Mouse (Mus musculus): ENCODE data around the gene Csf1.

The Csf1 gene

DNA sequence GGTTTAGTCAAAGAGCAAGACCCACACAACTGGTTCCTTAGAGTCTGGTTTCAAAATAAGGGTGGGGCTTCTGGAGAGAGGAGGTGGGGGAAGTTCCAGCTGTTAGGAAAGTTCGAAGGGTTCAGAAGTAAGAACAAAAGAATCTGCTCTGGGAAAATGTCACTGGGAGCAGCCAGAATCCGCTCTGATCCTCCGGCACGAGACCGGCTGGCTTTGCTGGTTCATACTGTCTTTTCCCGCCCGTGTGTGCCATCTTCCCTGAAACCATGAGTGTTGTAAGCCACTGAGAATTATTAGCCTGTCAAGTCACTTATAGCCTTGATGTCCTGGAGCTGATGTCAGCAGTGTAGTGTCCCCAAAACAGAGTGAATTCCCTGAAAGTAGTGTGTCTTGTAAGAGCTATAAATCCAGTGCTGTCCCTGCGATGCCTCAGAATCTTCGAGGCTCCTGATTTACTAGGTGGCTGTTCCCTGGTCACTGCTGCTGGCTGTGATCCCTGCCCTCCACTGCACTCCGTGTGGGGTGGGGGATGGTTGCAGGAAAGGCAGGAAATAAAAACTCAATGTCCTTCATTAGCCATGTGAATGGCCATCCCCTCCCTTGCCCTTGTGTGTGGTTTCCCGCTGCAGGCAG, 26.8 kb upstream of the Csf1 start:
- ChIA-PET POLR2A (interaction anchor here in 1 of 4 experiments (1.7 kb wide), 1 partner anchor 11 kb away, joined by 7 read pairs; no protein-coding TSS in a partner anchor), CTCF (interaction anchor here in 1 of 4 experiments (0.8 kb wide), 1 partner anchor 77 kb away, joined by 3 read pairs; no protein-coding TSS in a partner anchor)

DNA sequence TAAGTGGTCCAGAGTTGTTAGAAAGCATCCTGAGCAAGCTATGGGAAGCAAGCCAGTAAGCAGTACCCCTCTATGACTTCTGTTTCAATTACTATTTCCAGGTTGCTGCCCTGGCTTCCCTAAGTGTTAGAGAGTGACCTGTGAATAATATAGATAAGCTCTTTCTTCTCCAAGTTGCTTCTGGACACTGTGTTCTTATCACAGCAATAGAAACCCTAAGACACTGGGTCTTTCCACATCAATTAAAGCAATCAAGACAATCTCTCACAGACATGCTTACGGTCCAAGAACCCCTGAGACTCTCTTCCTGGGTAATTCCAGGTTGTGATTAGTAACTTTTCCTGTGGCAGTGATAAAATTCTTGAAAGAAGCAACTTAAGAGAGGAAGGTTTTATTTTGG, 26.1 kb upstream of the Csf1 start:
- ChIA-PET POLR2A (no interaction called here), CTCF (interaction anchor here in 2 of 4 experiments (0.6 to 1.5 kb wide), 2 partner anchors 81 to 495 kb away, joined by 3 read pairs; partner anchors contain the start of gene Slc16a4 (in 1 of the 2))

DNA sequence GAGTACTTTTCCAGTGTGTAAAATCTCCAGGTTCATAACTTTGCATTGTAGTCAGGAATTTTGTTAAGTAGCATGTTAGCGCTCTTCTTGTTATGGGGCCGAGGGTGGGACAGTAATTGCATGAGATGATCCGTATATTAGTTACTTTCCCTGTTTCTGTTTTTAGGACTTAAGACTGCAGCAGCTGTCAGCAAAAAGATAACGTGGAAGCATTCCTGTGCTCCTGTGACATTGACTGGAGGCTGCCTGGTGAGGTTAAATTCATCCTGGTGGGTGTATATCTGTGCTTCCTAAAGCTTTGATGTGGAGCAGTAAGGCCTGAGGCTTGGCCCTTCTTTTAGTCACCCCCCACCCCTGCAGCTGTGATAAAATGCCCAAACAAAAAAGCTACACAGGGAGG, 25.3 kb upstream of the Csf1 start:
- CTCF ChIA-PET, result interaction anchor here in 2 of 4 experiments (0.6 to 1.5 kb wide), 2 partner anchors 82 to 495 kb away, joined by 3 read pairs; partner anchors contain the start of gene Slc16a4 (in 1 of the 2)
- POLR2A ChIA-PET, result no interaction called here

DNA sequence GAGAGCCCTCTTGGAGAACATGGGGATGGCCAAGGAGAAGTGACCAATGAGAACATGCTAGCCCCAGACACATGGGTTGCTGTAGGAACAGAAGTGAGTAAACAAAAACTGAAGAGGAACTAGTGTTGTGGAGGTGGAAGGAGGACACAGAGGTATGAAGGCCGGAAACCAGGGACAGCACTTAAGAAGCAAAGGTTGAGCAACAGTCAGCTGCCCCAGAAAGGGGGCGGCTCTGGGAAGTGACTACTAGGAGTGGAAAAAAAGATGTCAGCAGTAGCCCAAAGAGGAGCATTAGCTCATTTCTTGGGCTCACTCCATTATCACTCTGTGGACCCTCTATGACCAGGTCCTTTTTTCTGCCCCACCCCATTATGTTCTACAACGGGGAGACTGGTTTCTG, 23.0 kb upstream of the Csf1 start:
- POLR2A ChIA-PET, result no interaction called here
- CTCF ChIA-PET, result no interaction called here

DNA sequence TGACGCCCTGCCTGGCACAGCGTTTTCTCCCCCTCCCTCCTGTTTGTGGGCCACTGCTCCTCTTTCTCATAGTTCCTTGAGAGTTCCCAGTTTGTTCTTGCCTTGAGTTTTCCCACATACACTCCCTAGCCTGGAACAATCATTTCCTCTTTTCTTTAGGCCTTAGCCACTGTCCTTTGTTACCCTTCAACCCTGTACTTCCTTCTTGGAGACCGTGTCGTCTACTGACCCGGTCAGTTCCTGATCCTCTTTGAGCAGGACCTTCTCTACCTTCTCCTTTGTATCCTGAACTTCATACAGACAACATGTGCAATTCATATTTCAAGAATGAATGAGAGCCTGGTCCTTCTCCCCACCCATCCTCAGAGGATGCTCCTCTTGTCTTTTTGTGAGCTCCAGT, 21.0 kb upstream of the Csf1 start:
- CTCF ChIA-PET, result no interaction called here
- POLR2A ChIA-PET, result interaction anchor here in 1 of 4 experiments (1.4 kb wide), 1 partner anchor 29 kb away, joined by 3 read pairs; no protein-coding TSS in a partner anchor

DNA sequence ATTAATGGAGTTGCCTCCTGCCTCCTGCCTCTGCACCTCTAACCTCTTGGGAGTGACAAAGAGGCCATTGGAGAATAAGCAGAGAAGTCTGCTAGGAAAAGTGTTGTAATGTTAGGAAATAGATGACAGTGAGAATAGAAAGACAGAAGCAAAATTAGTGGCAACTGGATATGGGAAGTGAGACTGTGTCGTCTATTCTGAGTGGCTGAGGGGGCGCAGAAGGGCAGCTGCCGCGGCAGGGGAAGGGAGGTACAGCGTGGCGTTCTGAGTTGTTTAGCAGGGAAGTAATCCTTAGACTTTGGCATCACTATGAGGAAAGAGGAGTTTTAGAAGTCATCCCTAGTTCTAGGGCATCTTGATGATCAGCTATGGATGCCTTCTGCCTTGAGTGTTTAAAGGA, 17.7 kb upstream of the Csf1 start:
- POLR2A ChIA-PET, result no interaction called here
- CTCF ChIA-PET, result interaction anchor here in 2 of 4 experiments (0.6 kb wide), 2 partner anchors 25 to 76 kb away, joined by 3 read pairs; no protein-coding TSS in a partner anchor

DNA sequence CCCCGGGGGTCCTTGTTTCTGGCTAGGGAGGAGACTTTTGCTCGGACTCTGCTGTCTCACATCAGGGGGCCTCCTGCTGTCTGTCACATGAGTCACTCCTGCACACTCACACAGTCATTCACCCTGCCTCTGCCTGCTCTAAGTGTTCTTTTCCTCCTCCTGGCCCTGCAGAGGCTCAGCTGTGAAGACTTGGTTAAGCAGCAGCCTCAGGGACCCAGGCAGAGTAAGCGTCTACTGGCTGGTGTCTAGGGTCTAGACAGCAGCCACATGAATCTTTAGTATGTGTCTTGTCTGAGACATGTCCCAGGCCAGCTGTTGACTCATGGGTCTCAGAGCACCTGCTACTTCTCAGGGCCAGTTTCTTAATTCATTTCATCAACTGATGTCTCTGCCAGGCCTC, 16.0 kb upstream of the Csf1 start:
- ChIA-PET CTCF (interaction anchor here (0.5 to 1.0 kb wide), 5 partner anchors 65 to 389 kb away, joined by 3 to 4 read pairs (median 3); no protein-coding TSS in a partner anchor), POLR2A (interaction anchor here (0.6 to 2.1 kb wide), 11 partner anchors 8 to 1055 kb away, joined by 3 to 9 read pairs (median 4); partner anchors contain the start of genes Csf1 (in 3 of the 4) and Psrc1 (in 1 of the 4))

DNA sequence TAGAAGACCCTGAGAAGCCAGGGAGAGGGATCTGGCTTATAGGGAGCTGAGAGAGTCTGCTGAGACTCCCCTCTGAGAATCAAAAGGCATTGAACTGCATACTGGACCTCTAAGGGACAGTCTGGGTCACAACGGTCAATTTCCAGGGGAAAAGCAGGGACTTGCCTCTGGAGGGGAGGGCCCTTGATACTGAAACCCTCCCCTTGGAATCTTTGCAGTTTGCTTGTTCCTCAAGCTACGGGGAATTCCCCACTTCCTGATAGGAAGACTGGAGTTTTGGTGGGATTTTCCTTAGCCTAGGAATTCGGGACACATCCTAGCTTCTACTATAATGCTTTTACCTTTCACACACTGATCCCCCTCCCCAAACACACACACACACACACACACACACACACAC, 15.5 kb upstream of the Csf1 start:
- ChIA-PET POLR2A (interaction anchor here in 3 of 4 experiments (0.6 to 2.1 kb wide), 11 partner anchors 9 to 1054 kb away, joined by 3 to 9 read pairs (median 3); partner anchors contain the start of genes Csf1 (in 2 of the 3) and Psrc1 (in 1 of the 3)), CTCF (interaction anchor here (0.6 to 1.4 kb wide), 7 partner anchors 24 to 289 kb away, joined by 3 to 4 read pairs (median 4); no protein-coding TSS in a partner anchor)

DNA sequence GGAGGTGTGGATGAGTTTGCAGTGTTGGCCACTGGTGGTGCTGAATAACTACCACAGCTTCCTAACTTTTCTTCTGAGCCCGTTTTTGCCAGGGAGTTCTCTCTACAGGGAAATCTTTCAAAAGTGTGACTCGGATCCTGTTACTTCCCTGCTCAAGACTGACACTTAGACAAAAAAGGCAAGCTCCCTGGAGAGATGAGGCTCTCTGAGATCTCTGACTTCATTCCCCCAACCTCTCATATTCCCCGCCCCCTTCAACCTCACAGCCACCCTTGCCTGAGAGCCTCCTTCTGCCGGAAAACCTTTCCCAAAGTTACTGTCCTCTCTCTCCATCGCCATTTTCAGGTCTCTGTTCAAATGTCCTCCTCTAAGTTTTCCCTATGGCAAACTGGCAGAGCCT, 14.8 kb upstream of the Csf1 start:
- ChIA-PET POLR2A (interaction anchor here in 2 of 4 experiments (0.9 to 2.1 kb wide), 7 partner anchors 8 to 57 kb away, joined by 3 to 9 read pairs (median 3); partner anchors contain the start of gene Csf1 (in 1 of the 2)), CTCF (interaction anchor here in 2 of 4 experiments (0.6 to 1.4 kb wide), 3 partner anchors 15 to 26 kb away, joined by 3 to 4 read pairs (median 3); no protein-coding TSS in a partner anchor)

DNA sequence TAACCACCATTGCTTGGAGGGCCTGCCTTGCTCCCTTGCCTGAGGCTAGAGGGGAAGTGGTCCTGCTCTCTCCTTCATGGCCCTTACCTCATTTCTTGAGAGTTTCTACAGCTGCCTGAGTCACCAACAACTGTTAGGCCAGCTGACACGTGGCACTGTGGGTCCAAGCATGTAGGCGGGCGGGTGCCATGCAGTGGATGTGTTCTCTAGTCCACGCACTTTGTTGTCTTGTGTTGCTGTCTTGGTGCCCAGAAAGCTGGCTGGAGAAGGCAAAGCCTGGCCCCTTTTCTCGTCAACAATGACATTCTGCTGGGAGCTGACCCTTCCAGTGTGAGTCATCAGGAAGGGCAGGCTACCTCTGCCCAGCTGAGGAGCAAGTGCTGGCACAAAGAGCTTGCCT, 12.6 kb upstream of the Csf1 start:
- CTCF ChIA-PET, result no interaction called here
- POLR2A ChIA-PET, result interaction anchor here in 1 of 4 experiments (1.5 kb wide), 1 partner anchor 32 kb away, joined by 3 read pairs; no protein-coding TSS in a partner anchor

DNA sequence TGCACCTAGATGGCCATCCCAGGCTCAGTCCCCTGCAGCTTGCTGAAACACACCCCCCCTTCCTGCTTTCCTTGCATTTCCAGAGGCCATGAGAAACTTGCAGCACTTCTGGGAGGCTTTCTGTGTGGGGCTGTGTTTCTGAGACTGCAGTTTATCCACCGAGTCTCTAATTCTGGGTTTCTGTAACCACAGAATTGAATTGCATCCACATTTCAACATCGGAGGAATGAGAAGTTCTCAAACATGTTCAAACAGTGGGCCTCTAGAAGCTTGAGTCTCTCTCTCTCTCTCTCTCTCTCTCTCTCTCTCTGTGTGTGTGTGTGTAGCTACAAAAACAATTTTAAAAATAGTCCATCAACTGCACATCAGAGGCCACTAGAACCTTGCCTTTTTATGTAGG, 9.4 kb upstream of the Csf1 start:
- ChIA-PET POLR2A (no interaction called here), CTCF (no interaction called here)

DNA sequence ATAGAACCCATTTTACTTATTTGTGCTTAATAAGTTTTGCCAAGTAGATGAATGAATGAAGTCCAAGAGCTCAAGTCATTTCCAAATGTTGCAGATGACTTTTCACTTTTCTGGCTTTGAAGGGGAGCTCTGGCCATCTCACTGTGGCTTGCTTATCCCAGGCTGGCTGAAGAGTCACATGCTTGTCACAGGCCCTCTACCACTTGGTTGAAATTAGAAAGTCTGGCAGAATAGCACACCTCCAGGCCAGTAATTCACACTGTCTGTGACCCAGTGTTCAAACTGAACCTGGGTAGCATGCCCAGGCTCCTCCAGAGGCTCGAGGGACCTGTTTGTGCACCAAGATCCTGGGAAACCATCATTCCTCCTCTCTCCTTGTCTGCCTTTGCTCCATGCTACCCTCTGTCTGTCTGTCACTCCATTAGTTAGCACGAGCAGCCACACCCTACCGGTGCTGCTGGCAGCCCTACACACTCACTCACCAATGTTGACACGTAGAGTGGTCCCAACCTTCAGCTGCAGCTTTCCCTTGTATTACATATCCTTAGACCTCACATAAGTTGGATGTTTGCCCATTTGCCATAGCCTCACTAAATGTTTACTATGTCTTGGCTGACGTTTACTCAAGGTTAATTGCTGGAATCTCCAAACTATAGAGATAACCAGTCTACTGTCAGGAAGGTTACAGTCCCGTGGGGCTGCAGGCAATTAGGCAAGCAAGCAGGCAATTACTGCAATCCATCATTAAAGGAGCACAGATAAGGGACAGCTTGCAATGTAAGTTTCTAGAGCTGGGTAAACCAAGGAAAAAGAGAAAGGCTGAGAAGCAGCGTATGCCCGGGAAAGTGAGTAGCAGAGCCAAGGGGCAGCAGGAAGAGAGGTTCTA, 8.1 kb upstream of the Csf1 start:
- POLR2A ChIA-PET, result no interaction called here
- CTCF ChIA-PET, result interaction anchor here in 3 of 4 experiments (0.5 to 3.2 kb wide), 3 partner anchors 9 to 364 kb away, joined by 3 to 10 read pairs (median 9); no protein-coding TSS in a partner anchor

DNA sequence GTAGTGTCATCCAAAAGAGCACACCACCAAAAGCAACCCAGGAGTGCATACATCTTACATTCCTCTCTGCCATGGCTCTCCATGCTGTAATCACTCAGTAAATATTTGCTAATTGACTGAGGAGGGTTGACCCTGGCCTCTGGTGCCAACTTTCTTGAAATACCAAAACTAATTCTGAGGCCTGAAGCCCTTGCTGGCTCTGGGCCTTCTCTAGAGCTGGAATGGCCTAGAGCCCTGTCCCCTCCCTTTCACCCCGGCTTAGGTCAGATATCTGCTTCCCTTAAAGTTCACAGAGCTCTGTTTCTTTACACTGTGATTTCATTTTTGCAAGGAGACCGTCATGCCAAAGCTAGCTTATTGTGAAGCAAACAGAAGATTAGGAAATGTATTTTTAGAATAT, 6.5 kb upstream of the Csf1 start:
- CTCF ChIA-PET, result interaction anchor here in 2 of 4 experiments (0.6 to 3.2 kb wide), 3 partner anchors 13 to 684 kb away, joined by 4 to 10 read pairs (median 5); no protein-coding TSS in a partner anchor
- POLR2A ChIA-PET, result interaction anchor here in 2 of 4 experiments (0.7 kb wide), 2 partner anchors 9 to 24 kb away, joined by 3 to 4 read pairs; no protein-coding TSS in a partner anchor

DNA sequence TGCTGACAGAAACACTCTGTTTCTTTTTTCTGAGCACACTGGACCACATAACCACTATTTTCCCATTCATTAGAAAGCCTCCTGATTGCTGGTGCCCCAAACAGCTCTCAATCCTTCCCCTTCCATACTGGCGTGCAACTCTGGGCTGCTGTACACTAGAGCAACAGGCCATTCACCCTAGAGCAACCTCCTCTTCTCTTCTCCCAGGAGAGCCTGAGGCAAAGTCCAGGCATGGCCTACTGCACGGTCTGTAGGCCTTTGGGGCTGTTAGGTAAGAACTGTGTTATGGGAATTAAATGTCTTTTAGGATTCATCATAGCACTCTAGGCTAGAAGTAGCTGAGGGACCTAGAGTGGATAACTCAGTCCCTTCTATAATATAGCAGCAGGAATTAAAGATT, 5.7 kb upstream of the Csf1 start:
- POLR2A ChIA-PET, result no interaction called here
- CTCF ChIA-PET, result interaction anchor here in 1 of 4 experiments (3.2 kb wide), 1 partner anchor 98 kb away, joined by 10 read pairs; no protein-coding TSS in a partner anchor

DNA sequence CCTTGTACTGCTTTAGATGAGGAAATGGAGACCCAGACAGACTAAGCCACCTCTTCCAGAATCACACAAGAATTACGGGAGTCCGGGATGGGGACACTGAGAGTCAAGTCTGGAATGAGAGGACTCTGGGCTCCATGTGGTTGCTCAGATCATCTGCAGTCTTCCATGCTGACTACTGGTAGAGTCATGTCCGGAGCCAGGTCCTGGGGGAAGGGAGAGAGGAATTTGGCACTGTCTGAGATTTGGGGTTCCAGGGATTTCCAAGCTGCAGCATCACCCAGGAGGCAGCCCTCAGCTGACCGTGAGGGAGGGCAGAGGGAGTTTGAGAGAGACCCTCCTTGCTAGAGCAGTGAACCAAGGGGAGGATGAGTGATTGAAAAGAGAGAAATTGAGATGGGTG, 3.3 kb upstream of the Csf1 start:
- ChIA-PET CTCF (no interaction called here), POLR2A (no interaction called here)

DNA sequence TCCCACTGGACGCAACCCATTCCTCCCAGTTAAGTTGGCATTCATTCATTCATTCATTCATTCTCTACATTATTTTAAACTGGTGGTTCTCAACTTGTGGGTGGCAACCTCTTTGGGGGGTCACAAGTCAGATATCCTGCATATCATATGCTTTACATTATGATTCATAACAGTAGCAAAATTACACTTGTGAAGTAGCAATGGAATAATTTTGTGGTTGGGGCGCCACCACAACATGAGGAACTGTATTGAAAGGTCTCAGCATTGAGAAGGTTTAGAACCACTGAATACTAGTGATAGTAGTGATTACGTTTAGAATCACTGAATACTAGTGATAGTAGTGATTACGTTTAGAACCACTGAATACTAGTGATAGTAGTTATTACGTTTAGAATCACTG, 1.2 kb upstream of the Csf1 start:
- ChIA-PET CTCF (no interaction called here), POLR2A (interaction anchor here in 1 of 4 experiments (1.3 kb wide), 1 partner anchor 40 kb away, joined by 3 read pairs; no protein-coding TSS in a partner anchor)

DNA sequence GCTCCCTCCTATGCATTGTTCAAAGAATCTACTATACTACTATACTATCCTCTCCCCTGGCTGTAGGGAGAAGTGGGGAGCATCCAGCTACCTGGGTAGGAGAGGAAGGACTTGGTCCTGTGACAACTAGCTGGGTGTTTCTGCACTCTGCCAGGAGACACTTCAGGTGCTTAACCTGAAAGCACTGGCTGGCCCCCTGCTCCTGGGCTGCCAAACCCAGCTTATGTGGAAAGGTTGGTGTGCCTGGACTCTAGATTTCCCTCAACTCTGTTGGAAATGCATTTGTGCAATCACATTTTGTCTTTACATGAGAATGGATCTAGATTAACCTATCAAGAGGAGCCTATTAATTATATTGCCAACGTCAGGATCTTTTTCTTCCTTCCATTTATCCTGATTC, 502 bp upstream of the Csf1 start:
- ChIA-PET POLR2A (interaction anchor here (0.7 to 2.0 kb wide), 19 partner anchors 10 to 385 kb away, joined by 3 to 12 read pairs (median 4); partner anchors contain the start of genes Ahcyl1 (in 2 of the 4) and Gnai3 (in 1 of the 4)), CTCF (interaction anchor here (0.7 to 2.1 kb wide), 9 partner anchors 9 to 106 kb away, joined by 3 to 14 read pairs (median 5); no protein-coding TSS in a partner anchor)

DNA sequence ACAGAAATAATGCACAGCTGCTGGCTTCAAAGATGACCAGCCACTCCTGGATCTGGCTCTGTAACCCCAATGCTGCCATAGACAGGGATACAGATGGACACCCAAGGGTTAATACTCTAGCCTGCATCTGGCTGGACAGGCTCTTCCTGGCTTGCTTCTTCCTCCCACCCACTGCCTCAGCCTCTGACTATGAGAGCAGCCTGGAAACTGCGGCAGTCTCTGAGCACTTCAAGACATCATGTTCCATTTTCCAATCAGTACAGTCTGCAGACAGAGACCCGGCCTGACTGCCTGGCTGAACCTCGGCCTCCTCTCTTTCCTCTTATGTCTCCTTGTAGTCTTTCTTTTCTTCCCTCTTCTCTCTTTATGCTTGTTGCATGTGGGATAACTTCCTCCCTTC, 1.6 kb downstream of the Csf1 start:
- ChIA-PET POLR2A (interaction anchor here in 2 of 4 experiments (1.2 to 1.9 kb wide), 3 partner anchors 8 to 17 kb away, joined by 3 to 11 read pairs (median 7); no protein-coding TSS in a partner anchor), CTCF (interaction anchor here in 1 of 4 experiments (2.1 kb wide), 1 partner anchor 105 kb away, joined by 14 read pairs; no protein-coding TSS in a partner anchor)

DNA sequence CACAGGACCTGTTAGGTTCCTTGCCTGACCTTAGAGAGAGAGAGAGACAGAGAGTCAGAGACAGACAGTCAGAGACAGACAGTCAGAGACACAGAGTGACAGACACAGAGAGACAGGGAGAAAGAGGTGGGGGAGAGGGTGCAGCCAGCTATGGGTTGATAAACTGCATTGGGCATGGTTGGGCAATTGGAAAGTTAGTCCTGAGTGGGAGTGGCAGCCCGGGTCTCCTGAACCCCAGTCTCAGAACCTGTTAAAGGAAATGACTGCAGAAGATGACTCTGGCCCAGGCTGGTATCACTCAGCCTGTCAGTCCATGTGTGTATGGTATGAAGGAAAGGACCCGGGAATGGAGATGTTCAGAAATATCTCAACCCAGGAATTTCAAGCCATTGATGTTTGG, 2.1 kb downstream of the Csf1 start:
- CTCF ChIA-PET, result no interaction called here
- POLR2A ChIA-PET, result no interaction called here
